Mouse (Mus musculus) liver (tissue): ENCODE measurements around the gene Srsf3.
A peak's percentile ranks its signal among the peaks of the same experiment; 100 is the strongest.
"Not testable (repeated sequence)": the region's sequence is repeated elsewhere in the genome, so short reads cannot be mapped to it uniquely, and the experiment has no call there.

Source experiments
- DNase-seq: peaks from one replicate; pipeline ENCODE4 v3.0.0-alpha.2; 2020; ENCODE audit warnings: mixed read lengths

Srsf3 gene

GRCm38 (mm10) chr17:29020444-29020843, 12.0 kb upstream of the Srsf3 start:
- no peak for DNase-seq

- peak; percentile 43 for DNase-seq
Measured at GRCm38 (mm10) chr17:29022230-29022819, 10.1 kb upstream of the Srsf3 start.

GRCm38 (mm10) chr17:29023346-29023745, 9.1 kb upstream of the Srsf3 start:
- DNase-seq: no peak

- no peak for DNase-seq
Measured at GRCm38 (mm10) chr17:29024047-29024892, 8.2 kb upstream of the Srsf3 start.

- DNase-seq: no peak
Measured at GRCm38 (mm10) chr17:29024896-29025565, 7.4 kb upstream of the Srsf3 start.

- DNase-seq: no peak
Measured at GRCm38 (mm10) chr17:29026652-29027356, 5.6 kb upstream of the Srsf3 start.

GRCm38 (mm10) chr17:29030321-29031034, 1.9 kb upstream of the Srsf3 start:
- no peak for DNase-seq

GRCm38 (mm10) chr17:29031085-29031711, 1.2 kb upstream of the Srsf3 start:
- DNase-seq: not testable (repeated sequence)

- DNase-seq: peak; percentile 69
Measured at GRCm38 (mm10) chr17:29031771-29032273, 606 bp upstream of the Srsf3 start.

GRCm38 (mm10) chr17:29033569-29034061, 1.2 kb downstream of the Srsf3 start:
- no peak for DNase-seq

- no peak for DNase-seq
Measured at GRCm38 (mm10) chr17:29034264-29034663, 1.8 kb downstream of the Srsf3 start.

- DNase-seq: no peak
Measured at GRCm38 (mm10) chr17:29035506-29035905, 3.1 kb downstream of the Srsf3 start.

GRCm38 (mm10) chr17:29039351-29039750, 6.9 kb downstream of the Srsf3 start:
- no peak for DNase-seq

GRCm38 (mm10) chr17:29041632-29042031, 9.2 kb downstream of the Srsf3 start:
- DNase-seq: not testable (repeated sequence)

GRCm38 (mm10) chr17:29042569-29042968, 10.1 kb downstream of the Srsf3 start:
- no peak for DNase-seq

- DNase-seq: no peak
Measured at GRCm38 (mm10) chr17:29043583-29043982, 11.2 kb downstream of the Srsf3 start.

- no peak for DNase-seq
Measured at GRCm38 (mm10) chr17:29044146-29044924, 11.9 kb downstream of the Srsf3 start.

GRCm38 (mm10) chr17:29044925-29045319, 12.5 kb downstream of the Srsf3 start:
- no peak for DNase-seq

- DNase-seq: no peak
Measured at GRCm38 (mm10) chr17:29045741-29046530, 13.5 kb downstream of the Srsf3 start.

- DNase-seq: no peak
Measured at GRCm38 (mm10) chr17:29046863-29047262, 14.4 kb downstream of the Srsf3 start.
